Mouse (Mus musculus): ENCODE data around the gene Olfr1106.

Olfr1106 gene

DNA sequence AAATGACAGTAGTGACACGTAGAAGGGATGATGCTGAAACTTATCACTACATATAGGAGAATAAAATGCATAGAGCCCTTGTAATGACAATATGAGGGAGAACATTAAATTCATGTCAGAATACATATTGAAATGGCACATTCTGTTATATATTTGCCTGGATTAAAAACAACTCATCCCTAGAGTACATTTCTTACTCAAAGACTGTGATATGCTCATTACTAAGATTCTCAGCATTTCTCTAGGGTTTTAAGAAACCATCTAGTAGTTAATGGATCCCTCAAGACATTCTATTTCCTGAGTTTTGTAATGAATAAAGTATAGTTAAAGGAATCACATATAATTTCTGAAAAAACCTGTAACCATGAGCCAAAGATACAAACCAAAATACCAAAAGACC is at the start of gene Olfr1106:
Gene Olfr1106 (minus strand): TSS at position 101 of the 400 bp plus-strand sequence.
- DNase-seq (ENCODE audit: low spot score in 2 of 2) = no peak

DNA sequence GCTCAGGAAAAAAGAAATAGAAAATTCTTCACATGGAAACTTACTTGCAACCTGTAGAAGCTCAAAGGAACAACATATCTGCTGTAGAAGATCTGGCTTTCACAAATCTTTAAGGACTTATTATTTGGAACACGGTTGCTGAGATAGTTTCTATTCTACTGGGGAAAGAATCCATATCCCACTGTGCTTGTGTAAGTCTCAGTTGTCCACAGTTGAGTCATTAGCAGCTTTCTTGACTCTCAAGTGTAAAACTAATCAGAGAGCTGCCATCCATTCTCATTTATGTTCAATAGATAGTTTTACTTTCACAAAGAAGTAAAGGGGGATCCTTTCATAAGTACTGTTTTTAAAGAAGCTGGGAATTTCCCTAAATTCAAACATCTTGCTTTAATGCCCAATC is 43.8 kb upstream of the Olfr1106 start, which contains the start of gene Olfr1109:
Gene Olfr1109 (minus strand): TSS at position 101 of the 400 bp plus-strand sequence.
- no peak for DNase-seq (ENCODE audit: low spot score in 2 of 2)

DNA sequence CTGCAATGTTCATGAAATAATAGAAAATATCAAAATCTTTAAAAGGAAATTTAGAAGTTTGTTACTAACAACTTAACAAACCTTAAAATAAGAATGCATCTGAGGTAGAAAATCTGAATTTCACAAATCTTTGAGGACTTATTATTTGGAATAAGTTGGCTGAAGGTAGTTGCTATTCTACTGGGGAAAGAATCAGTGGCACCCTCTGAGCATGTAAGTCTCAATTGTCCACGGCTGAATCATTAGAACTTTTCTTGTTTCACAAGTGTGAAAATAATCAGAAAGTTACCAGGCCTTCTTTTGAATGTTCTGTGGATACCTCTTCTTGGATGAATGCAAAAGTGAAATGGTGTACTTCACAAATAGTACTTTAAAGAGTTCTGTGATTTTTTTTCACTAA is 23.6 kb upstream of the Olfr1106 start, which contains the start of gene Olfr1107:
Gene Olfr1107 (minus strand): TSS at position 101 of the 400 bp plus-strand sequence.
- no peak for DNase-seq (ENCODE audit: low spot score in 2 of 2)

DNA sequence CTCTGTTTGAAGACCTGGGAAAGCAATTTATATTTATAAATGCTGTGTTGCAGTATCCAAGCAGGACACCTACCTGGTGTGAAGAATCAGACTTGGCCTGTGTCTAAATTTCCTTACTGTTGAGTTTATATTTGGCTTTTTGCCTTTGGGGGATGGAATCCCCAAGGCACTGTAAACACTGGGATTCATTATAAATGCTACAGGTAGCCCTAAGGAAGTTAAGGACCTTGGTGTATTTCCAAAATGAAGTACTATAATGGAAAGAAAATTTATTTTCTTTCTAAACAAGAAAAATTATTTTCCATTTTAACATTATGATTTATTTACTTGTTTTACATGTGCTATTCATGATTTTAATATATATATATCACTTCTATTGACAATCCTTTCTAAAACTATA is 15.6 kb downstream of the Olfr1106 start, which contains the start of gene Olfr1105:
Gene Olfr1105 (minus strand): TSS at position 101 of the 400 bp plus-strand sequence.
- DNase-seq (ENCODE audit: low spot score in 2 of 2) = no peak

DNA sequence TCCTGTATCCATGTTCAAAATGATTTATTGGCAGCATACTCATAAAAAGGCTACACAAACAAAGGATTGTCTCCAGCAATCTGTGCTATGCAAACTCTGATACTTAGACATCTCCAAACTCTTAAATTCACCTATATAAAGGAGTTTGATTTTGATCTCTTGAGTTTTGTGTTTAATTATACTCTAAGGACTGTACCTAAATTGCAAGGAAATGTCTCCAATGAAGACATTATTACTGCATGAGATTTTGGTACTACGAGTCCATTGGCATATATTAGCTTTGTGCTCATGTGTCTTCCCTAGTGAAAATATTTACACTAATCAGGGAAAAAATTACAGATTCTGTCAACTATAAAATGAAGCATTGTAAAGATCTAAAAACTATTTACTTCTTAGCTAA is 25.1 kb downstream of the Olfr1106 start, which contains the start of gene Olfr1104:
Gene Olfr1104 (minus strand): TSS at position 101 of the 400 bp plus-strand sequence.
- no peak for DNase-seq (ENCODE audit: low spot score in 2 of 2)

DNA sequence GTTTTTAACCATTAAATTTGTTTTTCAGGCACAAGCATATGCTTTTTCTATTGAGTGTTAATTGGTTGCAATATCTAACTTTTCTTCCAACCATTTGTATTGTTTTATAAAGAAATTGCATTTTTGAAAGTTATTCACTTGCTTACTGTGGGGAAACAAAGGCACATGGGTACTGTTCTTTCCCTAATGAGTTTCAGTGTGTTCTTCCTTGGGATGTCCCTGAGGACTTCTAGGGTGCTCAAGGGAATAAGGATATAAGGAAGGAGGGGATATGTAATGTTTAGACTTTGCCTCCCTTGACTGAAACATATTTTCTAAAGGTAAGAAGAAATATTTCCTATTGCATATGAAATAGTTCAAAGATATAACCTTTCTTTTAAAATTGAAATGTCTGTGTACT is 54.0 kb downstream of the Olfr1106 start, which contains the start of gene Olfr1102:
Gene Olfr1102 (plus strand): TSS at position 301 of the 400 bp plus-strand sequence.
- no peak for DNase-seq (ENCODE audit: low spot score in 2 of 2)

Data from spleen, postnatal 10 days (tissue).